Mouse (Mus musculus): ENCODE measurements at regions not wholly inside any gene's neighbourhood (a gene's known extent, or its start where the extent isn't known, plus 50 kb on each side); places are given as distances from the start of the nearest gene placed in this dataset.

GRCm38 (mm10) chr13:84345791-84346511, 123.9 kb downstream of the Tmem161b start:
- ATAC-seq: no peak

GRCm38 (mm10) chr13:84346569-84346968, 124.5 kb downstream of the Tmem161b start:
- no peak for ATAC-seq

DNA sequence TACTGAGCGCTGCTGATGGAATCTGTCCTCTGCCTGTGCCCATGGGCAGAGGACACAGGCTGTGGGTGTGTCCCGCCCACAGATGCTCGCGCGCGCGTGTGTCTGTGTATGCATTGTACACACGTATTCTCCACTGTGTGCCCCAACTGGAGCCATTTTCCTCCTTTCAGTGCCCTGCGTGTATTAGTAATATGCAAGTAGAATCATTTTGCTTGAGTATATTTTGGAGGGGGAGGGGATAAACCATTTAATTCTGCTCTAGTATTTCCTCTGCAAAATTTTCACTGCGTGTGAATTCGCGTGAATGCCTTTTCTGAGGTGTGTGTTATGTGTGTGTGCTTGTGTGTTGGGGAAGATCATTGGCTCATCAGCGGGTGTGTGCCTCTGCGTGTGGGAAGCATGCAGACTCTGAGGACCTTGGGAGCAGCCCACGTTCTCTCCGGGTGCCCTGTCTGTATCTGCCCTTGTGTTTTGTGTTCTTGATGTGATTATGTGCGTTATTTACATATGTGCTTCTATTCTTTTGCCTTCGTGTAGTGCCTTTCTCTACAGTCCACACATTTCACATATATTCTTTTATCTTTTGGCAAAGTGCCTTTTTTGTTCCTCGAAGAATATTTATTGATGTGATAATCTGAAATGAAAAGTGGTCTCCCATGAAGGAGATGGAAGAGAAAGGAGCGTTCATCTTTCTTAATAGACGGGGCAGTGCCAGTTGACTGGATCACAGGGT, 125.3 kb downstream of the Tmem161b start:
- no peak for ATAC-seq

DNA sequence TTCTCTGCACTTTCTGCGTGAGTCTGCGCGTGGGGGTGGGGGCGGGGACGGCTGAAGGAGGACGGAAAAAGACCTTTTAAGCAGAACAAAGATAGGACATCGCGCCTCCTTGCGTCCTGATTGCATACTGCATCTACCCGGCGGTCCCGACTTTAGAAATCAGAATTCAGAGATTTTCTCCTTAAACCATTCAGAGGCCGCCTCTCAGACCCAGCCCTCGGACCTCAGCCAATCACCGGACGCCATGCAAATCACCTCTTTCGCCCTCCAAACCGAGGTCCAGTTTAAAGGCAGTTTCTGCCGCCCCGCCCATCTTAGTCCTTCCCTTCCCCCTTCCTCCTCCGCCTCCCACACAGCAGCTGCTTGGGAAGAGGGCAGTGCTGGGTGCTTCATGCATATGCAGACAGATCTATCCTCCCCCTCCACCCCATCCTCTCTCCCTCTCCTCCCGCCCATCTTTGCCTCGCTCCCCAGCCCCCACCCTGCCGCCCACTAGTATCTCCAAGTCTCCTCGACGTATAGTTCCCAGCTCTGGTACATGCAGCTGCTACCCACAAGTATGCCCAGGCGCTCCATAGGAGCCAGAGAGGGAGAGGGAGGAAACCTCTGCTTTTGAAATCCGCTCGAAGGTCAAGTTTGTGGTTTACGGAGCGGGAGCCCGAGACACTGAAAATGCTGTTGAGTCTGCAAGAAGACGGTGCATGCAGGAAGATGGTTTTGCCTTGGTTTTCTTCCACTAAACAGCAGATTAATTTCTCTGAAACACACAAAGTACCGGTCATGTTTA, 126.0 kb downstream of the Tmem161b start:
- peak; percentile 73 for ATAC-seq

- peak; percentile 4 for ATAC-seq
These were observed 126.5 kb downstream of the Tmem161b start for GRCm38 (mm10) chr13:84348701-84348975.

- ATAC-seq: peak; percentile 41
These were observed 127.1 kb downstream of the Tmem161b start for GRCm38 (mm10) chr13:84349001-84349720.

GRCm38 (mm10) chr13:84349721-84350040, 127.6 kb downstream of the Tmem161b start:
- ATAC-seq: no peak

DNA sequence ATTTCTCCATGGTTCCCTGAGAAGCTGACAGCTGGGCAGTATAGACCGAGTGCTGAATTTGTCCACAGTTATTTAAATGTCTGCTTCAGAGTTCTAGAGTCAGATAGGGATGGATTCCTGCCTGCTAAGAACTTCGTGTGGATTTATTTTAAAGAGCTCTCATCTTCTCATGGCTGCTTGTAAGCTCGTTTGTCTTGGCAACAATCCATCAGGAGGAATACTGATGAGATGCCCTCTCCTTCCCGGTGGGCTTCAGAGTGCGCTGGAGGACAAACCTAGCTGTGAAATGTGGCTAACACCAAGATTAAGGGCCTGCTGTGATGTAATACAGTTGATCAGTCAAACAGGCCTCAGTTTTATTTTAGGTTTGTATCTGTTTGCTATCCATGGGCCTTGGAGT, 128.7 kb downstream of the Tmem161b start:
- no peak for ATAC-seq

GRCm38 (mm10) chr13:84356455-84356854, 134.4 kb downstream of the Tmem161b start:
- no peak for ATAC-seq

DNA sequence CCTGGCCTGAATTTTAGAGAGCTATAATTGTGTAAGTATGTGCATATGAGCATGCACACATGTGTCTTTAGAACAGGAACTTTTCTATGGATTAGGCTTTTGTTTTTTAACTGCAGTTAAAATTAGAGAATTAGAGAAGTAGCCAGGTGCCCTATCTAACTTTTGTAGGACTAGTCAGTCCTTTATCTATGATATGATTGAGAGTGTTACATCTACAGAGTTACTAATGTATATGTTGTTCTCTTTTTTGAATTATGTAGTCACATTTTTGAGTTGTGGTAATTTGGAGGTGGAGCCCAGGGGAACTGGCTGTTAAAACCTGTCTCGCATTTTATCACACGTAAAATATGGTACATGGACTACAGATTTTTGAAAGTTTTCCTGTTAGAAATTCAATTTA, 138.4 kb downstream of the Tmem161b start:
- ATAC-seq: no peak

DNA sequence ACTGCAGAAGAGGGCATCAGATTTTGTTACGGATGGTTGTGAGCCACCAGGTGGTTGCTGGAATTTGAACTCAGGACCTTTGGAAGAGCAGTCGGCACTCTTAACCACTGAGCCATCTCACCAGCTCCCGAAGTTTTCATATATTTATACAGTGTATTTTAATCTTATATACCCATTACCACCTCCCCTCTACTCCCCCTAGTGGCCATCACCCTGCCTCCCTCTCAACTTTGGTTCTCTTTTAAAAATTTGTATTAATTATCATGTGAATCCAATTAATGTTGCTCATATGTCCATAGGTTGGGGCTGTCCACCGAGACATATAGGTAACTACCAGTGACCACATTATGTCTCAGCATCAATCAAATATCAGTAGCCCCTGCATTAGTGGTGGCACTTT, 142.0 kb downstream of the Tmem161b start:
- ATAC-seq: no peak

- ATAC-seq: no peak
These were observed 143.4 kb downstream of the Tmem161b start for GRCm38 (mm10) chr13:84365503-84365902.

DNA sequence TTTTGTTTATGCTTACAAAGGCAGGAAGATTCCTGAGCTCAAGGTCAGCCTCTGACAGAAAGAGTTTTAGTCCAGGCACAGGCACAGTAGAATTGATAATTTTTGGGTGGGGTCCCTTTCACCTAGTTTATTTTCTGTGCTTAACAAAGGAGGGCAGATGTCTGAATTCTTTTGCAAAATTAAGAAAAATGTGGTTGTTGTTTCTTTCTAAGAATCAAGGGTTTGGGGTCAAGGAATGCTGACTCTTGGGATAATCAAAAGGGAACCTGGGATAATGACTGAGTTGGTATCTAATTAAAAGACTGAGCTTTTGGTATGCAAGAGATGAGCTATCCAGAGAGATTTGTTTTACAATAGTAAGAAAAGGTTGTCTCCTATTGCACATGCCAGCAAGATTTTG, 143.9 kb downstream of the Tmem161b start:
- no peak for ATAC-seq

DNA sequence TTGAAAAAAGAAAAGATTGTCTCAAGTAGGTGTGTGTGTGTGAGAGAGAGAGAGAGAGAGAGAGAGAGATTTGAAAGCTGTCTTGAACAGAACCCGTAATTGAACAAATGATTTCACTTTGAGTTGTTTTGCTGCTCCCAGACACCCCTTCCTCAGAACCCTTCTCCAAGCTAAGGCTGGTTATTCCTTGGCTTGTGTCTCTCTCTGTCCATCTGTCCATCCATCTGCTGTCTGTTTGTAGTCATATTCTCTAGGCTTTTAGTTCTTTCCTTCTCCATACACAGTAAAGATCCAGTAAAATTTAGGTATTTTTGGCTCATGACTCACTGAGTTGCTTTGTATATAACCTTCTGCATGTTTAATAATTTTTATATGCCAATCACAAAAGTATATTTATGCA, 144.7 kb downstream of the Tmem161b start:
- ATAC-seq: no peak

- ATAC-seq: no peak
These were observed 146.1 kb downstream of the Tmem161b start for GRCm38 (mm10) chr13:84368225-84368624.

- ATAC-seq: peak; percentile 67
These were observed 152.7 kb downstream of the Tmem161b start for GRCm38 (mm10) chr13:84374711-84375257.

- ATAC-seq: no peak
These were observed 153.8 kb downstream of the Tmem161b start for GRCm38 (mm10) chr13:84375941-84376340.

GRCm38 (mm10) chr13:84378553-84379332, 156.6 kb downstream of the Tmem161b start:
- no peak for ATAC-seq

- no peak for ATAC-seq
These were observed 169.5 kb downstream of the Tmem161b start for GRCm38 (mm10) chr13:84391554-84391953.

- no peak for ATAC-seq
These were observed 176.6 kb downstream of the Tmem161b start for GRCm38 (mm10) chr13:84398476-84399344.

All from inflammation-experienced regulatory T-cells, adult 6 months (primary cell).